Mouse (Mus musculus) spleen, postnatal 36 days (tissue): ENCODE results near the gene Fcgrt.
"Not testable (repeated sequence)": the region's sequence is repeated elsewhere in the genome, so short reads cannot be mapped to it uniquely, and the experiment has no call there.

Experiments
- DNase-seq, 2 experiments: peaks; one replicate each; pipeline ENCODE4 v3.0.0; 2022; ENCODE audit warnings: low spot score in 2 of 2, mixed read lengths in 1 of 2

Gene Fcgrt

DNA sequence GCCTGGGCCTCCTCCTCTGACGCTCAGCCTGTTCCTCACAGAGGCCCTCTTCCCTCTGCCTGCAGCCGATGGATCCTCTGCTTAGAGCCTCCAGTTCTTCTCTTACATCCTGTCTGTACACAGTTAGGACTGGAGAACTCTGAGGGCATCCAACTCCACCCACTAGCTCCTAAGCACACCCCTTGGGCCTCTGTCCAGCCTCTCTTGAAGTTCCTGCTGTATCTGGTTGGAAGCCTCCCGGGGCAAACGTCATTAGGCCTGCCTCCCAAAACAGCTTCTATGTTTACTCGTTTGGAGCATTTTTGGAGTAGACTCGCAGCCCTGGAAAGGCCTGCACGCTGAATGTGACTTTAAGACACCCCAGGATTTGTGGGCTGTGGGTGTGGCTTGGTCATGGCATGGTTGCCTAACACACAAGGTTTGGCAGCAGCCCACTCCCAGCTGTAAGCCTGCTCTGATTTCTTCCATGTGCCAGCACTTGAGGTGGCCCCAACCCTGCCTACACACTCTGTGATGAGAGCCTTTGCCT lies at the start of gene Fcgrt:
Gene Fcgrt (minus strand): TSS at position 200 of the 529 bp plus-strand sequence.
- peak; percentile 58 to 60 for DNase-seq

DNA sequence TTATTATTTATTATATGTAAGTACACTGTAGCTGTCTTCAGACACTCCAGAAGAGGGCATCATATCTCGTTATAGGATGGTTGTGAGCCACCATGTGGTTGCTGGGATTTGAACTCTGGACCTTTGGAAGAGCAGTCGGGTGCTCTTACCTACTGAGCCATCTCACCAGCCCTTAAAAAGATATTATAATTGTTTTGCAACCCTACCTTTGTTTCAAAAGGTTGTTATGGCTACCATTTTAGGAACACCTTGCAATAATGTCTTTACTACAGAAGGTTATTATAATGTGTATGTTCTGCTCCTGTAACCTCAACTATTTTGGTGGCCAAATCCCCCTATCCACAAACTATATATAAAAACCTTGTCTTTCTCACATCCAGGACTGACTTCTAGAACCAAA lies 49.4 kb upstream of the Fcgrt start:
- DNase-seq: not testable (repeated sequence)

DNA sequence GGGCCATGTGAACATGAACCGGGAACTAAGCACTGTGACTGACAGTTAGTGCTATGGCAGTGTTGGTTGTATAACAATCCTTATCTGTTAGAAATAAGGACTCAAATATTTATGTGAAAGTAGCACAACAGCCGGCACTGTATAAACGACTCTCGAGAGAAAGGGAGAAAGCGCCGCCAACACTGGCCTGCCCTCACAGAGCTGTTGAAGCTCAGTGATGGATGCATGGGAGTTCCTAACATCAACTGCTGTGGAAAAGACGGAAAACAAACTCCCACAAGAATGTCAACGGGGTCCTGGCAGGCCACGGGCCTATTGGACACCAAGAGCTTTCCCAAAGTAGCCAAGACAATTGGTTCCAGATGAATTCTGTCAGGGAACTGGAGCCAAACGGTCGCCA lies 47.7 kb upstream of the Fcgrt start:
- DNase-seq: no peak

DNA sequence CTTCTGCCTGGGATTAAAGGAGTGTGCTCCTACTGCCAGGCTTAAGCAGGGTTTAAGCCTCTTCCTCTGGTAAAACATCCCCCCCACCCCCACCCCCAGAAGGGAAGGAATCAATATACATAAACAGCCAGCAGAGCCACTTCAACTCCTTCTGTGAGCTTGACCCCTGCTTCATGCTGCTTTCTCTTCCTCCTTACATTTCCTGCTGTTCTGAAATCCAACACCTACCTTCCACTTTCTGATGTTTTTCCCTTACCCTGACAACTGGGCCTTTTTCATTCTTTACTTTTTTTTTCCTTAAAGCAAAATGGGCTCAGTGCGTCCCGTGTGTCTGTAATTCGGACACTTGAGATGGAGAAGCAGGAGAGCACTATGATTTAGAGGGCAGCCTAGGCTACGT lies 46.7 kb upstream of the Fcgrt start:
- DNase-seq: no peak

DNA sequence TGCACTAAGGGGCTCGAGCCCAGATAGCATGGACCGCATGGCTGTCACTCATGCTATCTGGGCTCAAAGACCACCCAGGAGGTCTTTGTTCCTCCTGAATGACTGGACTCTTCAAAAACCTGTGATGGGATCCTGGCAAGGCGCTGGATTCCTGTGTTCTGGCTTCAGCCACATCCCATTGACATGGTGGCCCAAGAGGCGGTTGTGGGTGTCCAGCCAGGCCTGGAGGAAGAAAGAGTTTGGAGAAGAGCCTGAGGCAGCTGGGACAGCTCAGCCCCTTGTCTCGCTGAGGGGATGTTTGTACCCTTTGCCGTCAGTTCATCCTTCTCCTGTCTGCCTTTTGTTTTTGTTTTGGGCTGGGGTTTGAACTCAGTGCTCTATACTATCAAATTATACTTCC lies 45.9 kb upstream of the Fcgrt start:
- no peak for DNase-seq

DNA sequence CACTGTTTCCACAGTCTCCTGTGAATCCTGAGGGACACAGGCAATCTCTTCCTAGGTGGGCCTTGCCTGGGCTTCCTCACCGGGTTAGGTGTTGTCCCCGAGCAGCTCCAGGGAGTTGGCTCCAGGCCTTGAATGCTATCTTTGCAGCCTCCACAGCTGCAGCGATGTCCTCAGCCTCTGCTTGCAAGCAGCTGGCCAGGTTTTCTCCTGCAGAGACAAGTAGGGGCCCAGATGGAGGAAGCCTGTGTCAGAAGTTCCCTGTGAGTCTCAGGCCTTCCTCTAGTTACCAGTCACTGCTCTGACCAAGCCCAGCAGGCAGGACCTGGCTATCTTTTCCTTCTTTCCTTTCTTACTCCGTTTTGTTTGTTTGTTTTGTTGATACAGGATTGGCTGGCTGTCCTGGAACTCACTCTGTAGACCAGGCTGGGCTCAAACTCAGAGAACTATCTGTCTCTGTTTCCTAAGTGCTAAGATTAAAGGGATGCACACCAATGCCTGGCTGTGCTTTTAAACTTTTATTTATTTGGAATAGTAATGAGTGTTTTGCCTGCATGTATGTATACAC lies 45.0 kb upstream of the Fcgrt start:
- no peak for DNase-seq

DNA sequence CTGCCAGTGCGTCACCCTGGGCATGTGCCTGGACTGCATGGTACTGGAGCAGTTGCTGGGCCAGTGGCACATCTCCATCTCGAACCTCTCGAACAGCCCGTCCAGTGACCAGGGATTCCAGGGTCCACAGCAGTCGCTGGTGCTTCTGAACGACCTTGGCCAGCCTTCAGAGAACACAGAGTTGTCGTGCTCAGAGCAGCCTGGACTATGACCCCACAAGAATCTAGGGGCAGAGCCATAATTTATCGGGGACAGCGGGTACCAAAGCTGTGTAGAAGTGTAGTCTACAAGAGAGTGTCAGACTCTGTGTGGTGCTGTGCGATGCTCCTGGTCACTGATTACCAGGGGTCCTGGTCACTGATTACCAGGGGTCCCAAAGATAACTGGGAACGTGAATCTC lies 44.2 kb upstream of the Fcgrt start:
- no peak for DNase-seq

DNA sequence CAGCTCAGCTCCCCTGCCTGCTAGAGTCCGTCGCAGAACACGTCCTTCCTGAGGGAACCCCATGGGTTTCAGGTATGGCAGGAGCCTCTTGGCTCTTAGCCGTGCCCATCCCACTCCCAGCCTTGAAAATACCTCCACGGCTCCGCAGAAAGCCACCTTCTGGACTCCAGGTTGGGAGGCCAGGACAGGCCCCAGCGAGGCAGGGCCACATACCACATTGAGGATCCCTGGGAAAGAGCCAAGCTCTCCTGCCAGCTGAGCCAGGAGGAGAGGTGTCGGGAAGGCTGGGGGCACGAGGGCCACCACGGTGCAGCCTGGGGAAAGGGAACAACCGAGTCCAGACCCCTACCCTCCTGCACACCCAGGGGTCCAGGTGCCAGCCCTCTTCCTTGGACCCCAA lies 43.6 kb upstream of the Fcgrt start:
- no peak for DNase-seq

DNA sequence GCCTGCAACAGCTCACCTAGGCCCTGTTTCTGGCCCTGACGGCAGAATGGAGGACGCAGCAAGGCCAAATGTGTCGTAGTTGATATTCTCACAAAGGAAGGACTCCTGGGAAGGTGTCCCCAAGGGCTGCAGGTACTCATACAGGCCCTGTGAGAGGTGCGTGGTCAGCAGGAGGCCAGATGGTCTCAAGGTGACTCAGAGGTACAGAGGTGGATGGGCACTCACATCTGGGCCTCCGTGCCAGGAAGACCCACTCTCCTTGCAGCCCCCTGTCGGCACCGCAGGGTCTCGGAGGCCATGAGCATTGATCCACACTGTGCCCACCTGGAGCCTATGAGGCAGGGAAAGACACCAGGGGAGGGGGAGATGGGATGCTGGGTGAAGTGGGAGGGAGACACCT lies 41.8 kb upstream of the Fcgrt start:
- DNase-seq: no peak

DNA sequence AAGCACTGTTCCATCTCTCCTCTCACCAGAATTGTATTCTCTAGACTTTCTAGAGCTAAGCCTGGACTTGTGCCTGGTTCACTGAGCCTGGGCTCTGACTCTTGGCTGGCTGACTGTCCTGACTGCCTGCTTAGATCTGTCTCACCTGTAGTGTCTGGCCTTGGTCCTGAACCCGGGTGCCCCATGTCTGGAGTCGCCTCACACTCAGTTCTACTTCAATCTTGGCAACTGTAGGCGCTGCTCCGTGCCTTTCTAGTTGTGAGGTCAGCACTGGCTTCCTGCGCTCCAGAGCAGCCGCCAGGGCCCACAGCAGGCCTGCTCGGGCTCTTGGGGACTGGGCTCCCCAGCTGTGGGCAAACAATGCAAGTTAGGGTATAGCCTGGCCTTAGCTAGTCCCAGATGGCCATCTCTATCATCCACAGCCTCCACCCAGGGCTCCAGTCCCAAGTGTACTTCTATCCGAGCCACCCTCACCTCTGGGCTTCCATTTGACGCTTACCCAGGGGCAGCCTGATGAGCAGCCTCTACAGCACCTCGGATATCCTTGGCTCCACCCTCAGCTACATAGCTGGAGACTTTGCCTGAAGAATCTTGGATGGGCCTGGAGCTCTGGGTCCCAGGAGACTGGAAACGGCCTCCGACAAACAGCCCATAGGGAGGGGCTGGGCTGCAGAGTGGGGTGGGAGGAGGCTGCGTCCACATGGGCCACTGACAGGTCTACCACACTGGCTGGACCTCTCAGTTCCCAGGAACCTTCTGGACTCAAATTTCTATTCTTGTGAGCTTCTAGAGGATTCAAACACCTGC lies 40.9 kb upstream of the Fcgrt start:
- no peak for DNase-seq

DNA sequence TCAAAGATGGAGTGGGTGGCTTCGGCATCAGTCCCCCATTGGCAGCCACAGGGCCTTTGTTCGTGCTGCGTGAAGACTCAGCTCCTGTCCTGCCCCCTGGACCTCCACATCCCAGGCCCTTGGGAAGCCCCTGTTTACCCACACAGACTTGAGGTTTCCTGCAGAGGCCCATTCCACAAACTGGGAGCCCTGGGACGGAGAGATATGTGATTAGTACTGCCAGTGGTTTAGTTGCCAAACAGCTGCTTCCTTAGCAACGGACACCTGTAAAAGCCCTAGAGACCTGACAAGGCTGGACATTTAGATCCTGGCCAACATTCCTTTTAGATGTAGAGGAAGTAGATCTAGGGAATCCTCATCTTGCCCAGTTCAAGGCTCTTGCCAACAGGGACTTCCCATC lies 38.3 kb upstream of the Fcgrt start:
- no peak for DNase-seq

DNA sequence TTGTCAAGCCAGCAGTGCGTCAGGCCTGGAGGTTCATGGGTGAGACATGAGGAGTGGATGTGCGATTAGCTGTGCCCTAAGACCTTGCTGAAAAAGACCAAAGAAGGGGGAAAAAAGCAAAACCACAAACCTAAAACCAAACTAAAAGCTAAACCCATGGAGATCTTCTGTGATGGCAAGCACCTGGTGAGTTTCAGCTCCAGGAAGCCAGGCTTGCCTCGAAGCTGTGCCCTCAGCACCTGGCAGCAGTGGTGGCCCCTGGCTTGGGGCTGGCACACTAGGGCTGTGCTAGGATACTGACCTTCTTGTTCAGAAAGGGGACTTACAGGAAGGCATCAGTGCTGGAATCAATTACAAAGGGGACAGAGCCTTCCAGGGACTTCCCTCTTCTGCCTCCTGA lies 37.7 kb upstream of the Fcgrt start:
- no peak for DNase-seq

DNA sequence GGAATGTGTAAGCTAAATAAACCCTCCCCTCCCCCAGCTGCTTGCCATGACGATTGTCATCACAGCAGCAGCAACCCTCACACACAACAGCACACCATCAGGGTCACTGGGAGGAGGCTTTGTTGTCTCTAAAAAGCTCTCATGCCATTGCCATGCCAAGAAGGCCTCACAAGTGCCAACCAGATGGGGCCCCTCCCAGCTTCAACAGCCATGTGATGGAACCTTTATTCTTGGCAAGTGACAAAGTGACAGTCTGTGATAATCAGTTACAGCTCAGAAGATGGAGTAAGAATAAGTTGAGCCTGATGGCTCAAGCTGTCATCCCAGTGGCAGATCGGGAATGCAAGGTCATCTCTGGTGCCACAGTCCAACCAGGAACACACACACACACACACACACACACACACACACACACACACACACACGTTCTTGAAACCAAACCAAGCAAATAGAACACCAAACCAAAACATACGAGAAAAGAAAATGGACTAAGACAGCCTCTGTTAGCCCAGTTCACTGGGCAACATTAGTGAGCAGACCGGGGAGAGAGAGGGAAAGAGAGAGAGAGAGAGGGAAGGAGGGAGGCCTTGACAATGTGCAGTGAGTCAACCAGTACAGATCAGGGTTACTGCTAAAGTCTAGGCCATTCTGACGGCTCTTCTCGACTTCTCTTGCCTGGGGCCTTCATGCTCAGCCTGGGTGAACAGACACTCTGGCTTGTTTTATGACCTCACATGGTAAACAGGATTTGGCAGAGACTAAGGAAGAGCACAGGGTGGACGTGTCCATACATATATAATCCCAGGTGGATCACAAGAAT lies 36.5 kb upstream of the Fcgrt start:
- no peak for DNase-seq

DNA sequence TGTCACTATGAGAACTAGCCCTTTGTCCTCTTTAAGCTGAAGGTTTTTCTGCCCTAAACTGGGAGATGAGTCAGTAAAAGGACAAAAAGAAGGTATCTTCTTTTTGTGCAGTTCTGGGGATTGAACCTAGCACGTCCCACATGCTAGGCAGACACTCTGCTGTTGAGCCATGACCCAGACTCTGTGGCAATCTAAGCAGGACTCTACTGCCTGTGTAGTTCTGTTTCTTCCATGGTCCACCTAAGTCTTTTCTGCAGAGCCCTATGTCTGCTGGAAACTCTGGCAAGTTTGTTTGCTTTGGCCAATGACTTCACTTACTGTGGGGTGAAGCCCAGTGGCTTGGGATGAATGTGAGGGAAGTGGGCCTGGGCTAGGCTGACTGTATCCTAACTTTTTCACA lies 34.8 kb upstream of the Fcgrt start:
- no peak for DNase-seq

DNA sequence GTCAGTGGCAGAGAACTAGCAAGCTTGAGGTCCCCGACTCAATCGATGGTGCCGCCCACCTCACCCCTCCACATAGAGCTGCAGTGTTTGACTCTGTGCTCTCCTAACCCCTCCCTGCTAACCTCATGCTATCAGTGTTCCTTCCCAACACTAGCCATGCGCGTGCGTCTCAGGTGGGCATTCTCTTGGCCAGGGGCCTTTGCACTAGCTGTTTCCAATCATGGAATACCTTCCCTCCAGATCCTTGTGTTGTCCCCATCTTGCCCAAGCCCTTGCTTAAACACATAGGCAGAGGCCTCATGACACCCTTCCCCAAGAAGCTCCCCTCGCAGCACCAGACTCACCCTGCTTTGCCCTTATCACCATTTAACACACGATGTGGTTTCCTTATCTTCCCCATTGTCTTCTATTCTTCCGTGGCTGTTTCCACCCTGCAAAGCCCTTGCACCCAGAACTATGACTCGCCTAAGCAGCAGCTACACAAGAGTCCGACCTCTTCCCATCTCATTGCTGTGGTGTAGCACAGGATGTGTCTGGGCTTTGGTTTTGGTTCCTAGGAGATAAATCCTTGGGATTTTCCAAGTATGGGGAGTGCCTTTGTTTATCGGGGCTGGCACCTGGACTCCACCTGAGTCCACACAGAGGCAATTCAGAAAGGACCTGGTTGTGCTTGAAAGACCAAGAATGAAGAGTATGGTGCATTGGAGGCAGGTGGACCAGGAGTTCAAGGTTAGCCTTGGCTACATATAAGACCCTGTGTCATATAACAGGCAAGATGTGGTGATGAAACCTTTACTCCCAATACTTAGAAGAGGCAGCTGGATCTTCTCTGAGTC lies 33.7 kb upstream of the Fcgrt start:
- no peak for DNase-seq

DNA sequence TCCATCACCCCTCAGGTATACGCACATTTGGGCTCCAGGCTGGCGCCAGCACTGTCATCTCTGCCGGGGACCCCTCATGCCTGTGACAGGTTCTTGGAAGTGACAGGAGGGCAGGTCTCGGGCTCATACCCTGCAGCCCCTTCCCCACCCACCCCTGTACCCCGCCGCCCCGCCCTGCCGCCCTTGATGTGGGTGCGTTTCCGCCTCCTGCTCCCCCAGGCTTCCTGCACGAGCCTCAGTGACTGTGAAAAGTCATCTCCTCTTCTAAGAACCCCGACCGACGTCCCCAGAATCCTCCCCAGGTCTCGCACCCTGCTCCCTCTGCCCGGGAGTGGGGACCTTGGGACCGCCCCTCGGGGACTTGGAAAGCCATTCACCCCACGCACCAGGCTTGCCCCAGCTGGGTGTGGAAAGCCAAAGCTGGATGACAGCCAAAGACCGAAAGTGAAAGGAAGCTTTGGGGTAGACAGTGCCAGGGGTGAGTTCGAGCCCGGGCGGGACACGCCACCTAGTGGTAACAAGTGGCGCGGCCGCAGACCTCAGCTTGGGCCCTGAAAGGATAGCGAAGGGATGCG lies 32.4 kb upstream of the Fcgrt start, which contains the start of the genes Gm45713 and Flt3l:
Gene Gm45713 (minus strand): TSS at position 239 of the 575 bp plus-strand sequence.
Gene Flt3l (minus strand): TSS at position 440 of the 575 bp plus-strand sequence.
- peak; percentile 87 to 90 for DNase-seq

DNA sequence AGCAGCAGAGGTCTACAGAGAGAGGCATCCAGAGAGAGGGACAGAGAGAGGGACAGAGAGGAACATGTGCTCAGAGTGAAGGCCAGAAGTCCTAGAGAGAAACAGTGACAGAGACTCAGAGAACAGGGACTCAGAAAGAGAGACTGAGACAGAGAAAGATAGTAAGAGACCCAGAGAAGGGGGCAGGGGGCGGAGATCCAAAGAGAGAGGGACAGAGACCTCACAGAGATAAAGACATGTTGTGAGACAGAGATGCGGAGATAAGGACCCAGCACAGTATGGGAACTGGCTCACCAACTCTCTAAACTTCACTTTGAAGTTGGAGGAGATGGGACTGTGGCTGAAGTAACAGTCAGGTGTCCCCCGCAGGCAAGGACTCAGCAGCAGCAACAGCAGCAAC lies 31.7 kb upstream of the Fcgrt start:
- no peak for DNase-seq

DNA sequence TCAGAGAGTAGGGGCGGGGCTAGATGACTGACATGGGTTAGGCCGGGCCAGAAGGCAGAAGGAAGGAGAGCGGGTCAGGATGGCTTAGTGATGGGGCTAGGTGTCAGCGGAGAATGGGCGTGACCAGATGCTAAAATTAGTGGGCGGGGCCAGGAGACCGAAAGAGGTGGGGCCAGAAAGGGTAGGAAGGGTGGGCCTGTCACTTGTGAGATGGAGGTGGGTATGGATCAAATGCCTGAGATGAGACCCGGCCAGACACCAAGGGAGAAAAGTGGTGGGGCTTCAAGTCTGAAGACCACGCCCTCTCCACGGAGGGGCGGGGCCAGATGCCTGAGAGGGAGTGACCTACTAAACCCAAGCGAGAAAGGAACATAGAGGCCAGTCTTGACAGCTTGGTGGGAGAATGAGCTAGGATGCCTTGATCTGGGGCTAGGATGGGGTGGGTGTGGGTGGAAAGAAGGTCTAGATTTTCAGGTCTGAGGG lies 30.9 kb upstream of the Fcgrt start:
- DNase-seq: peak in 1 of 2 experiments; percentile 63

DNA sequence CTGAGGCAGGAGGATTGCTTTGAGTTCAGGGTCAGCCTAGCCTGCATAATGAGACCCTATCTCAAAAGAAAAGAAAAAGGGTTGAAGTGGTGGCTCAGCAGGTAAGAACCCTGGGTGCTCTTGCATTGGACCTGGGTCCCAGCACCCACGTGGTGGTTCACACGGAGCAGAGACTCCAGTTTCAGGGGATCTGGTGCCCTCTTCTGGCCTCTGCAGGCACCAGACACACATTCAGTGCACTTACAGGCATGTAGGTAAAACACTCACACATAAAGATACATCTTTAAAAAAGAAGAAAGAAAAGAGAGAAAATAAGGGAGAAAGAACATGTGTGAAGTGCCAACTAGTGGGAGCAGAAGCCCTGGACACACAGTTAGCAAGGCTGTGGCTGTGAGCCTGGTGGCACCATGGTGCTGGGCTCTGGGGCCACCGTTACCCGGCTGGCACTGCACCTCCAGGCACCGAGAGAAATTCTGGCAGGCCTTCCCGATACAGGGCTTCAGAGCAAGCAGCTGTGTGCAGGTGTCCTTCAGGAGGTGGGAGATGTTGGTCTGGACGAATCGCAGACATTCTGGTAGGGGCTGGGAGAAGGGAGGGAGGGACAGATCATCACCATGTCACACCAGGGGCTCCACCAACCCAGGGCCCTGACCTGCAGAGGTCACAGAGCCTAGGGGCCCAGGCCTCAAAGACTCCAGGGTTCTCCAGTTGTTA lies 30.0 kb upstream of the Fcgrt start:
- DNase-seq: no peak

DNA sequence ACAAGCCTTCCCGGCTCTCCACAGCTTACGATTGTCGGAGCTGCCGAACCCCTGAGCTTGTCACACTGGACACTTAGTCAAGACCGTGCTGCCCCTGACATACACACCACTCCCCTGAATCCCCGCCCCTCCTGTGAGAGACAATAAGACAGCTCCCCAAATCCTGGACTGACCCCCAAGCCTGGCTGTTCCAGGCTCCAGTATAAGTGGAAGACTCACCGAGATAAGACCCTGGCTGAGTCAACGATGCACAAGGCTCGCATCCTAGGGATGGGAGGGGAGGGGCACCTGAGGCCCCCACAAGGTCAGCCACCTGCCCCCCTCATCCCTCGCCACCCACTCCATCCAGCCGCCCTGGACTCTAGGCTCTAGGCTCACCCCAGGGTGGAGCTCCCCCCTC lies 28.2 kb upstream of the Fcgrt start:
- no peak for DNase-seq
